Mouse (Mus musculus) leukemia stem cell, adult 10-12 weeks (primary cell): ENCODE results near the gene Tmprss11b. TPM values are rescaled to one million over a fixed set of nuclear protein-coding genes. Genes with fewer than 3 reads are reported as not detected.

Experiments used
- polyA plus RNA-seq: library from polyadenylated mRNA; stranded (reverse); fragments of >175 nt; gene quantifications from 2 replicates; pipeline ENCODE4 v1.2.3, GENCODE M21; 2012; ENCODE audit warnings: low replicate concordance

Tmprss11b gene
- 0.03 TPM in 1 of 2 replicates, not detected in the other for polyA plus RNA-seq

DNA sequence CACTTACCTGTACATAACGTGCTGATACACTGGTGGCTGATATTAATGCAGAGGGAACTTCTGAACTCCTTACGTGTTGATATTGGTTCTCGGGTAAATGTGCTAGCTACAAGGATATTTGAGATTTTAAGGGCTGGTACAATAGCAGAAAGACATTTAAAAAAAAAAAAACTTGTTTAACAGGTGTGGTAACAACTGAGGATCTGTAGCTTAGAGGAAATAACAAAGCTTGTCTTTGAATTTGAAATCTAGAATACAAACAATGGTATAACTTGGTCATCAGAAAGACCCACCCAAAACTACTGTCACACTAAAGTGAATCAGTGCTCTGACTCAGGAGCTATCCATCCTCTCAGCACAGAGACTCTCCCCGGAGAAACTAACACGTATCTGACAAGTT is at the start of gene Tmprss11b:
Gene Tmprss11b (minus strand): TSS at position 101 of the 400 bp plus-strand sequence.

DNA sequence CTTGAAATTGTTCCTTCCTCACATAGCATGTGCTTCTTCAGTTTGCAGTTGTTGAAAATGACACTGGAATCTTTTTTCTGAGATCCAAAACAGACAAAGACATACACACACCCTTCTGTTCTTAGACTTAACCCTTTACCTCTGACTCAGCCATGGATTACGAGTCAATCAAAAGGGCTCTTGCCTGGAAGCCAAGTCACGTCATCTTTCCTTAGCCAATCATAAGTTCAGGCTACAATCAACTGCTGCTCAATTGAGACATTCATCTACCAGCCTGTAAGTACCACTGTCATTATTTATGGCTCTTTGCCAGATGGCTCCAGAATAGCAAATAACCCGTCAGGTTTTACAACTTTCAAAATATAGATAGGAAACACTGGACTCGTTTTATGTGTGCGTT is 43.8 kb downstream of the Tmprss11b start, which contains the start of gene Tmprss11f:
Gene Tmprss11f (minus strand): TSS at position 101 of the 400 bp plus-strand sequence.

Other genes starting within 250 kb of the Tmprss11b start
- gene Tmprss11a, start 207.4 kb downstream of the Tmprss11b start, polyA plus RNA-seq = not detected in 2 replicates
- gene Tmprss11g, start 157.8 kb downstream of the Tmprss11b start, polyA plus RNA-seq = not detected in 2 replicates
- gene Tmprss11f, start 43.9 kb downstream of the Tmprss11b start, polyA plus RNA-seq = not detected in 2 replicates
- gene Tmprss11e, start 69.5 kb upstream of the Tmprss11b start, polyA plus RNA-seq = not detected in 2 replicates
- 13.9 and 15.4 TPM in 2 replicates for gene Ythdc1, start 127.9 kb upstream of the Tmprss11b start, polyA plus RNA-seq
- not detected in 2 replicates for gene Ugt2b34, start 230.6 kb upstream of the Tmprss11b start, polyA plus RNA-seq